Mouse (Mus musculus) liver, postnatal 0 days (tissue): ENCODE data around the gene Trim2.

Experiments
- CTCF ChIP-seq: sonication (generic); IDR thresholded peaks from 2 replicates; pipeline ENCODE4 v1.5.1; 2016; ENCODE audit warnings: antibody characterized with exemption, low read depth
- EP300 ChIP-seq: IDR thresholded peaks from 2 replicates; pipeline ENCODE4 v1.6.1; 2016; ENCODE audit warnings: antibody characterized with exemption, low read depth, mild to moderate bottlenecking

GRCm38 (mm10) chr3:84128871-84129870 is 177.5 kb downstream of the Trim2 start:
- no peak for TF ChIP-seq CTCF
- TF ChIP-seq EP300, result no peak
